Mouse (Mus musculus): ENCODE results near the gene Onecut3.

Gene Onecut3

GRCm38 (mm10) chr10:80503599-80504220 lies 9.1 kb downstream of the Onecut3 start:
- no peak for DNase-seq (ENCODE audit: low spot score)

- DNase-seq (ENCODE audit: low spot score): no peak
Measured at GRCm38 (mm10) chr10:80504724-80505123, 10.1 kb downstream of the Onecut3 start.

- peak; percentile 66 for DNase-seq (ENCODE audit: low spot score)
Measured at GRCm38 (mm10) chr10:80506222-80506621, 11.6 kb downstream of the Onecut3 start.

- DNase-seq (ENCODE audit: low spot score): peak; percentile 77
Measured at GRCm38 (mm10) chr10:80509412-80510272, 15.0 kb downstream of the Onecut3 start.

GRCm38 (mm10) chr10:80510273-80510660 lies 15.6 kb downstream of the Onecut3 start:
- no peak for DNase-seq (ENCODE audit: low spot score)

GRCm38 (mm10) chr10:80513739-80514138 lies 19.1 kb downstream of the Onecut3 start:
- no peak for DNase-seq (ENCODE audit: low spot score)

GRCm38 (mm10) chr10:80519287-80519686 lies 24.7 kb downstream of the Onecut3 start:
- DNase-seq (ENCODE audit: low spot score): no peak

- no peak for DNase-seq (ENCODE audit: low spot score)
Measured at GRCm38 (mm10) chr10:80523299-80523698, 28.7 kb downstream of the Onecut3 start.

GRCm38 (mm10) chr10:80526172-80526571 lies 31.5 kb downstream of the Onecut3 start:
- DNase-seq (ENCODE audit: low spot score): no peak

GRCm38 (mm10) chr10:80532783-80533182 lies 38.1 kb downstream of the Onecut3 start:
- no peak for DNase-seq (ENCODE audit: low spot score)

GRCm38 (mm10) chr10:80533704-80534103 lies 39.1 kb downstream of the Onecut3 start:
- DNase-seq (ENCODE audit: low spot score): no peak

- no peak for DNase-seq (ENCODE audit: low spot score)
Measured at GRCm38 (mm10) chr10:80535071-80535470, 40.4 kb downstream of the Onecut3 start.

- no peak for DNase-seq (ENCODE audit: low spot score)
Measured at GRCm38 (mm10) chr10:80535711-80536110, 41.1 kb downstream of the Onecut3 start.

GRCm38 (mm10) chr10:80538180-80538579 lies 43.5 kb downstream of the Onecut3 start:
- DNase-seq (ENCODE audit: low spot score): no peak

GRCm38 (mm10) chr10:80538710-80539394 lies 44.2 kb downstream of the Onecut3 start, which contains the start of gene Atp8b3:
TSS of gene Atp8b3 (minus strand) at chr10:80539124.
- DNase-seq (ENCODE audit: low spot score): peak; percentile 57

- no peak for DNase-seq (ENCODE audit: low spot score)
Measured at GRCm38 (mm10) chr10:80539493-80539892, 44.9 kb downstream of the Onecut3 start.

- no peak for DNase-seq (ENCODE audit: low spot score)
Measured at GRCm38 (mm10) chr10:80543873-80544272, 49.2 kb downstream of the Onecut3 start.

- no peak for DNase-seq (ENCODE audit: low spot score)
Measured at GRCm38 (mm10) chr10:80545590-80545989, 51.0 kb downstream of the Onecut3 start.

- DNase-seq (ENCODE audit: low spot score): no peak
Measured at GRCm38 (mm10) chr10:80546945-80547344, 52.3 kb downstream of the Onecut3 start.

- no peak for DNase-seq (ENCODE audit: low spot score)
Measured at GRCm38 (mm10) chr10:80547539-80547938, 52.9 kb downstream of the Onecut3 start.

- peak; percentile 60 for DNase-seq (ENCODE audit: low spot score)
Measured at GRCm38 (mm10) chr10:80548428-80549006, 53.9 kb downstream of the Onecut3 start.

GRCm38 (mm10) chr10:80549279-80549678 lies 54.6 kb downstream of the Onecut3 start:
- DNase-seq (ENCODE audit: low spot score): no peak

Measured in urinary bladder, postnatal 25 days (tissue).